Mouse (Mus musculus): Measurements from ENCODE around the gene Plek2. TPM values are rescaled to one million over a fixed set of nuclear protein-coding genes. Genes with fewer than 3 reads are reported as not detected.
A peak's percentile ranks its signal among the peaks of the same experiment; 100 is the strongest.
"Not testable (repeated sequence)": the region's sequence is repeated elsewhere in the genome, so short reads cannot be mapped to it uniquely, and the experiment has no call there.

The Plek2 gene
- total RNA-seq (2021), result under 1 TPM; 0.28 to 0.47 TPM

DNA sequence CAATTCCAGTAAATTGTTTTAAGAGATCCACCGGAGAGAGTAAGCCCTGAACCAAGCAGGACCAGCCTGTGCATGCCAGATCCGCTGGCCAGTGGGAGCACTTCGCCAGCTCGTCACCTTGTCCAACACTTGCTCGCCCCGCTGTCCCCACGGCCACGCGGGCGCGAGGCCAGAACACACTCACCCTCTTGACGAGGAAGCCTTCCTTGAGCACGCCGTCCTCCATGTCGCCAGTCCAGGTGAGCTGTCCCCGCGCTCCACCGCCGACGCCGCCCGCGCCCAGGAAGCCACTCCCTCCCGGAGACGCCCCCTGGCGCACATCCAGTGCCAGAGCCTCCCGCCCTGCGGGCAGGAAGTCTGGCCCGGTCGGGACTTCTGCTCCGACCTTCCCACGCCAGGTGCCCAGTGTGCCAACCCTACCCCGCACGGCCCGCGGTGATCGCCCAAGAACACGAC lies at the start of gene Plek2:
Gene Plek2 (minus strand): TSS at position 258 of the 456 bp plus-strand sequence.
- no peak for DNase-seq (ENCODE audit: low spot score)

DNA sequence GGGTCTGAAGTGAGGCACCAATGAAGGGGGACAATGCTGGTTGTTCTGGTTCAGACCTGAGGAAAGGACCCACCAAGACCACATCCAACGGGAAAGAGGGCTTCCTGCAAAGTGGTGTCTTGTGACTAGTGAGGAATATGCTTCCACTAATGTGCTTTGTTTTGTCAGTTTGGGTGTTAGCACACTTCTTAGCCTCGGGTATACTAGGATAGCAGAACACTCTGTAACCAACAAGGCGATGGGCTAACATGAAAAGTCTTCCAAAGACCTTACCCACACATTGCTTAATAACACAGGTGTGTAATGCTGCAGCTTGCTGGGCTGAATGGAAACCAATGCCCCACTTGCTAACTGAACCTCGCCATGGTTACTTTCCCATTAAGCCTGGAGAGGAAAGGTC lies 49.6 kb upstream of the Plek2 start:
- intact Hi-C loops (cut with DNase I), result no loop called here
- DNase-seq (ENCODE audit: low spot score), result no peak

More for the DNA sequence above, at the start of gene Plek2:
- intact Hi-C loops (cut with DNase I), result no loop called here

DNA sequence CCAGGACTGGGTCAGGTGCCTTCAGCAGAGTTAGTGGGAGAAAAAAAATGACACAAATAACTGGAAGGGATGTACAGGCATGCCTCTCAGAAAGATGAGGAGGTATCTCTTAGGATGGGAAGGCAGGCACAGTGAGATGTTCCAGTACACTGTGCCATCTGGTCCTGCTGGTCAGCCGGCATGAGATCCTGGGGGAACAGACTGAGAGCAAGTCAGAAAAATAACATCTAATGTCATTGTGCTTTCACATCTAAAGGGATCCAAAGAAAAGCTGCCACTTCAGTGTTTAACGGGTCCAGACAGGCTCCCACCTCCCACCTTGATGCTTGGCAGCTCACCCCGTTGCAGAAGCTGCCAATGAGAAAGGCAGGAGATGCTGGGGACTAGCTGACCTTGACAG lies 45.7 kb upstream of the Plek2 start:
- intact Hi-C loops (cut with DNase I), result no loop called here
- no peak for DNase-seq (ENCODE audit: low spot score)

DNA sequence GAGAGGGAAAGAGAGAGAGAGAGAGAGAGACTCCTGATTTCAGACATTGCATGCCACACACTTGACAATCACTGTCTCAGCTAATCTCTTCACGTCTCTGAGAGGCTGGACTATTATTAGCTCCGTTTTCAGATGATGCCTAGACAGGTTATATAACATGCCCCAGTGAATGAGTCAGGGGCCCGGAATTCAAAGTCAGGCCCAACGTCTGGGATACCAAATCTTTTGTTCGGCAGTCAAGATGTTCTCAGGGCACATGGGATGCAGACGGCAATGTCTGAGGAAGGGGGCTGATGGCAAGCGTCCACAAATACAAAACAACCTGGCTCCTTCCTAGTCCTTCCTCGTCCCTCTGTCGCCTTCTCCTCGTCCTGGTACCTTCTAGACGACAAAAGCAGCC lies 45.3 kb upstream of the Plek2 start:
- intact Hi-C loops (cut with DNase I), result no loop called here
- DNase-seq (ENCODE audit: low spot score), result no peak

DNA sequence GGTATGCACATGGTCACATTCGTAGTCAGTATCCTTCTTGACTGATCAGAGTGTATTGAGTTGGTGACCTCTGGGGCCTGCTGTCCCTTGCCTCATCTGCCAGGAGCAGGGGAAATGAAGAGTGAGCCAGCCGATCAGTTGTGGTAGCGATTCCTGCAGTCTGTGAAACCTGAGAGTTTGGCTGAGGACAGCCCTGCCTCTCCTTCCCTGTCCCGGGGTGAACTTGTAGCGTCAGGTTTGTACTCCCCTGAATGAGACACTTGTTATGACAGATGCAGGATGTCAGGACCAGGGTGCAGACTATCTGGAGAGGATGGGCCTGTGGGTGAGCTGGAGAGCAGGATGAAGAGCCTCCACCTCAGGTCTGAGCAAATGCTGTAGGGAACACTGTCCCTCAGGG lies 40.9 kb upstream of the Plek2 start:
- no peak for DNase-seq (ENCODE audit: low spot score)
- intact Hi-C loops (cut with DNase I), result no loop called here

DNA sequence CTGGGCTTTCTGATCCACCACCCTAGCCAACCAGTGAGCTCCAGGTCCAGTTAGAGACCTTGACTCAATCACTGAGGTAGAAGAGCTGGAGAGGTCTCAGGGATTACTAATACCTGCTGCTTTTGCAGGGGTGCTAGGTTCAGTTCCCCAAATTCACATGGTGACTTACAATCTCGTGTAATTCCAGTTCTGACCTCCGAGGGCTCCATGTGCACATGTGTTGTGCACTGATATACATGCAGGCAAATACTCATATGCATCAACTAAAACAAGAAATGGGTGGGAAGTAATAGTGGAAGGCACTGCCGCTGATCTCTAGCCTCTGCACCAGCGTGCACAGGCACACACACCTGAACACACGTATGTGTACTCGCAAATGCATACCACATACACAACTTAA lies 40.4 kb upstream of the Plek2 start:
- intact Hi-C loops (cut with DNase I), result no loop called here
- DNase-seq (ENCODE audit: low spot score), result no peak

DNA sequence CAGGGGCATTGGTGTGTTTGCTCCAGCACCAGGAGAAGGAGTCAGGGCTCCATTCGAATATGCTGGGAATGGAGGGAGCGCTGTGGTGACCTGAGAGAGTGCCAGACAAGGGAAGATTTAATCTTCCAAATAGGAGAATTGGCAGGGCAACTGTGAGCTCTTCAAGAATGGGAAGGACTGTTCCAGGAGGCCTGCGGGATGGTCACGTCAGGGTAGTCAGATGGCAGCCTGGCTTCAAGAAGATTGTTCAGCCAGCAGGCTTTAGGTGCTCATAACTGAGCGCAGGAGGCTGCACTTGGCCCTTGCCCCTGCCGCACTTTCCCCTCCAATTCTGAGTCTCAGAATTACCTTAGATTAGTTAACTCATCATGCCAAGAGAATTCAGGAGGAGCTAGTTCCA lies 36.2 kb upstream of the Plek2 start:
- no peak for DNase-seq (ENCODE audit: low spot score)
- intact Hi-C loops (cut with DNase I), result no loop called here

DNA sequence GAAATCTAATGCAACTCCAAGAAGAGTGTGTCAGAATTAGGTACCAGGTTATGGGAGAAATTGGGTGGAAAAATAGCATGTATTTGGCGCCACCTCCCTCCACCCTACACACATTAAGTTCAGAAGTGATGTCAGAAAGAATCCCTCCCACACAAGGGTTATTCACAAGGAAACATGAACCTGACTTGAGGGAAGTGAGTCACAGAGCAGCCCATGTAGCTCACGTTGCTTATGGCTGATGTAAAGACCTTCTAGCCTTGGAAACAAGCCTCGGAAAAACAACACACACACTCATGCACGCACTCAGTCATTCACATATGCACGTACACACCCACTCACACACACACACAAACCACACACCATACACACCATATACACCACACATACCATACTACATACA lies 33.3 kb upstream of the Plek2 start:
- intact Hi-C loops (cut with DNase I), result no loop called here
- no peak for DNase-seq (ENCODE audit: low spot score)

DNA sequence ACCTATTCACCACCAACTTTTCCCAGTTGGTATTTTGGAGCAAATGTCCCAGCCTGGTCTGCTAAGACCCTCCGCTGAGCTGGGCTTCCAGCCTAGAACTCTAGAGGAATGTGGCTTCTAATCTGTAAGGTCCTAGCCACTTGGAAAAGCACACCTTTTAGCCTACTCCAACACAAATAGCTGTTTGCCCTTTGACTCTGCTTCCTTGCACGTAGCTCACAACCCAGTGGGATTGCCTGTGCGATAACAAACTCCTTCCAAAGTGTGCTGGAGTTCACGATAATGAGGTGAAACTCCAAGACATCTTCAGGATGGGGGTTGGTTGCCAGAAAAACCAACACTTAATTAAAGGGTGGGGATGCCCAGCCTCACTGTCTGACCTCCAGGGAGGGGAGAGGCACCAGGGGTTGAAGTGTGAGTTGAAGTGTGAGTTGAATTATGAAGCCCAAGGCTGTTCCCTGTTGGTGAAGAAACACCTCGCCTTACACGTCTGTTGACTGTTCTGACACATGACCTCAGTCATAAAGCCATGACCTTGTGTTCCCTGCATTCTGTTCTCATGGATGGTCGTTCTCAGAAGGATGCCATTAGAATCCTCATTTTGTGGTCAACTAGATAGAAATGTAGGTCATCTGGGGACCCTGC lies 32.8 kb upstream of the Plek2 start:
- intact Hi-C loops (cut with DNase I), result no loop called here
- DNase-seq (ENCODE audit: low spot score), result no peak

DNA sequence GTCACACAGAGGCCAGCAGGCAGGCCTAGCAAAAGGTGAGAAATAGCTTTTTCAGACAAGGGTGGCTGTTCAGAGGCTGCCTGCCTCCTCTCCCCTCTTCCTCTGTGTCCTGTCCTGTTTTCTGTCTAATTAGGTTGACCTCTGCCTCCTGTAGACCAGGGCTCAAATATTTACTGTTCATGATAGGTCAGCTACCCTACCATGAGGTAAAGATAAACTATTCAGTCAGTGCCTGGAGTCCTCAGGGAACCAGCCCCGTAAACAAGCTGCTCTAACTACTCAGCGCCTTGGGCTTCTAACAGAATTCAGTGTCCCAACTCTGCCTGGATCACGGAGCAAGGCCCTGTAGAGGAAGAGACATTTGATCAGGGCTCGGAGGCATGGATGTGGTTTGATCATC lies 29.7 kb upstream of the Plek2 start:
- intact Hi-C loops (cut with DNase I), result no loop called here
- DNase-seq (ENCODE audit: low spot score), result no peak

DNA sequence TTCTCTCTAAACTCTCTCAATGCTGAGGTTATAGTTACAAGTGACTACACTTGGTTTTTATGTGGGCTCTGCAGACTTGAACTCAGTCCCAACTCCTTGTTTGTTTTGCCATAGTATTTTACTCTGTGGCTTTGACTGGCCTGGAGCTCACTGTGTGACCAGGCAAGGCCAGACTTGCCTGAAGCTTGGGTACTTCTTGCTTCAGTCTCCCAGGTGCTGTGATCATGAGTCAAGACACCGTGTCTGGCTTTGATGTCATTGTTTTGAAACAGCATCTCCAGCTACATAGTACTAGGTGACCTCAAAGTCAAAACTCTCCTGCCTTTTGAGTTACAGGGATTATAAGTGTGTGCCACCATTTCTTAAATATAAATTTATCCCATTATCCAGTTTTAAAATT lies 23.1 kb upstream of the Plek2 start:
- intact Hi-C loops (cut with DNase I), result no loop called here
- no peak for DNase-seq (ENCODE audit: low spot score)

DNA sequence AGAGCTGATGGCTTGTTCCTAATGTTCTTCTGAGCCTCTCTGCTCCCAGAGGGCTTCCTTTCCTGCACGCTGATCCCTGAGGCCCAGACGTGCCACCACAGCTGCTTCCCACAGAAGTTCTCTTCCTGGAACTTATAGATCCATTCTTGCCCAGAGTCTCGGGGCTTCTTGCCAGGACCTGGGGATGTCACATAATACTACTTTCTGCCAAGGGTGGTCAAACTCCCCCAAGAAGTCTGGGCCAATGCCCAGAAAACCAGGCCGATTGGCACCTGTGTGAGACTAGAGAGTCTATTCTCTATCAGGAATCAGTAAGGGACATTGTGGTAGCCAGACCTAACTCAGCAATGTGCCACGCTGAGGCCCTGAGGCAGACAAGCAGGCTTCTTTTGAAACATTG lies 20.5 kb upstream of the Plek2 start:
- intact Hi-C loops (cut with DNase I), result no loop called here
- no peak for DNase-seq (ENCODE audit: low spot score)

DNA sequence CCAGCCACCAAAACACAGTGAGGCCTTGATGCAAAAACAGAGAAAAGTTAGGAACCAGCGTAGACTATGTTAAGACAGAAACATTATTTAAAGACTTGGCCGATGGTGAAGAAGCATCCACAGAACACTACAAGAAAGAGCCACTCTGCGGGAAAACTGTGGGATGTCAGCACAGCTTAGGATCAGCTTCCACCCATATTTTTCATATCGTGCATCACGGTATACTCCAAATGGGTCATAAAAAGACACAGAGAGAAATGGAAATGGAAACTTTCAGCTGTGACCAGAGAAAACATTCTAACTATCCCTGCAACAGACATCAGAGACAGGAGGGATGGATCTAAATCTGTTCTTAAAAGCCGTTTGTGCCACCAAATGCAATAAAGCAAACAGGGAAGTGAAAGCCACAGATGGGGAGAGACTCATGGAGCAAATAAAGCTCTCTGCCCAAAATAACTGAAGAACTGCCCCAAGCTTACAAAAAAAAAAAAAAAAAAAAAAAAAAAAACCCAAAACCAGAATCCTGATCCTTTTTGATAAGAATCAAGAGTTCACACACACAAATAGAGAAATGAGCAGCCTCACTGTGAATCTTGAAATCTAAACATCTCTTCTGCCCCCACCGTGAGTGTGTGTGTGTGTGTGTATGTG lies 16.9 kb upstream of the Plek2 start:
- DNase-seq (ENCODE audit: low spot score), result no peak
- intact Hi-C loops (cut with DNase I), result no loop called here

DNA sequence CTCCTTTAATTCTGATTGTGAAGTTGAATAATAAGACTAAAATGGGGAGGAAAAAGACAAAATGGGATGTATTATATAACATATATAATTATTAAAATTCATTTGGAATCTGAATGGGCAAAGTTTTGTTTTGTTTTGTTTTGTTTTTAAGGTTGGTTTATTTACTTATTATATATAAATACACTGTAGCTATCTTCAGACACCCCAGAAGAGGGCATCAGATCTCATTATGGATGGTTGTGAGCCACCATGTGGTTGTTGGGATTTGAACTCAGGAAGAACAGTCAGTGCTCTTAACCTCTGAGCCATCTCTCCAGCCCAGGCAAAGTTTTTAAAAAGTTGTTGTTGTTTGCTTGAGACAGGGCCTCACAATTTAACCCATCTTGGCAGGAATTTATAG lies 16.2 kb upstream of the Plek2 start:
- intact Hi-C loops (cut with DNase I); DNase-seq (ENCODE audit: low spot score): not testable (repeated sequence)

DNA sequence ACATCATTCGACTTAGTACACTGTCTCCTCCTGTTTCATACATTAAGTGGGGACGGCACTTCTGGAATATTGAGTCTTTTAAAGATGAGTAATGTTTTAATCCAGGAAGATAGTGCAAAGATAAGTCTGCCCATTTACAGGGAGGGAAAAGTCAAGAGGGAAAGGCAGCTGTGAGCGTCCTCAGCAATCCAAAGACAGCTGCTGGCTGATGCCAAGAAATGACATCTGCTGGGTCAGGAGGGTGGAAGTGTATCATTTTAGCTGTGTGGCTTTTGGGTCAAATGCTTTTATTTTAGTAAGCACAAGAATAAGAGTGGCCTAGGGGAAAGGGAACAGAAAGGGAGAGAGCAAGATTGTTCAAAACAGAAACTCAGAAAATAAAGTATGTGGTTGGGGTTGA lies 15.3 kb upstream of the Plek2 start:
- no peak for DNase-seq (ENCODE audit: low spot score)
- intact Hi-C loops (cut with DNase I), result no loop called here

DNA sequence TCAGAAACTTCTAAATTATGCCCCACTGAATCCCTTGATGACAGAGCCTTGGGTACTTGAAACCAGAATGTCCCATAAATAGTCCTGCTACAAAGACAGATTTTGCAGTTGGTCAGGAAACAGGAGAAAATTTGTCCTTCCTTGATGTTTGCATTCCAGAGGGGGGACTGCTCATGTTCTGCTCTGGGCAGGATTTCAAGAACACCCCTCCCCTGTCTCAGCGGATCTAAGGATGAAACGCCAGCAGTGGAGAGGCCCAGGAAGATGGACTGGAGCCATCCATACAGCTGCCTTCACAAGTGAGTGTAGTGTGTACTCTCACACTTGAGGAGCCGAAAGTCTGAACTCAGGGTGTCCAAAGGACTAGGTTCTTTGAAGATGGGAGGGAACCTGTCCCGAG lies 14.7 kb upstream of the Plek2 start:
- intact Hi-C loops (cut with DNase I), result loop anchor here (2.0 kb wide), 1 partner anchor 101 kb away; no protein-coding TSS in a partner anchor
- DNase-seq (ENCODE audit: low spot score), result no peak

DNA sequence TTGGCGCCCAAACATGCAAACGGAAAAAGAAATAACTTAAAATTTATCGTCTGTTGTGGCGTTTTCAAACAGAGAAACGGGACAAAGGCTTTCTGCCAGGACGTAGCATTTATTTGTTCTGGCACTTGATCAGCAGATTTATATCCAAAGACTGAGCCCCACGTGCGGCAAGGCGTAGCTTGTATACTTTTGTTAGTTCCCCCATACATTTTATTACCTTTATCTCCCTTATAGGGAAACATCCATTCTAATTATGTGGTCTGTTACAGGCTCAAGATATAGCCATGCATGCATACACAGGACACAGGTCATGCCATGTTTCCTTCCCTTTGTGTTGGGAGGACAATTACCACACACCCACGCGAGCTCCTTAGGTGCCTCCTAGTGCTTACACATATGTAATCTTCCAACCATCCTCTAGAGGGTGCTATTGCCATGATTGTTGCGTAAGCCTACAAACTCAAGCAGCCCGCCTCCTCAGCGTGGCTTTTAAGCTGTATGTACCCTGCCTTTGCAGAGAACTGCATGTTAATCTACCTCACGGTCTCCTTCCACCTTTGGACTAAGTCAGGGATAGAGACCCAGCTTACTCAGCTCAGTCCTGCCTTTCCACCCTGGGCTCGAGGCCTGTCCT lies 12.4 kb upstream of the Plek2 start:
- intact Hi-C loops (cut with DNase I), result no loop called here
- no peak for DNase-seq (ENCODE audit: low spot score)

DNA sequence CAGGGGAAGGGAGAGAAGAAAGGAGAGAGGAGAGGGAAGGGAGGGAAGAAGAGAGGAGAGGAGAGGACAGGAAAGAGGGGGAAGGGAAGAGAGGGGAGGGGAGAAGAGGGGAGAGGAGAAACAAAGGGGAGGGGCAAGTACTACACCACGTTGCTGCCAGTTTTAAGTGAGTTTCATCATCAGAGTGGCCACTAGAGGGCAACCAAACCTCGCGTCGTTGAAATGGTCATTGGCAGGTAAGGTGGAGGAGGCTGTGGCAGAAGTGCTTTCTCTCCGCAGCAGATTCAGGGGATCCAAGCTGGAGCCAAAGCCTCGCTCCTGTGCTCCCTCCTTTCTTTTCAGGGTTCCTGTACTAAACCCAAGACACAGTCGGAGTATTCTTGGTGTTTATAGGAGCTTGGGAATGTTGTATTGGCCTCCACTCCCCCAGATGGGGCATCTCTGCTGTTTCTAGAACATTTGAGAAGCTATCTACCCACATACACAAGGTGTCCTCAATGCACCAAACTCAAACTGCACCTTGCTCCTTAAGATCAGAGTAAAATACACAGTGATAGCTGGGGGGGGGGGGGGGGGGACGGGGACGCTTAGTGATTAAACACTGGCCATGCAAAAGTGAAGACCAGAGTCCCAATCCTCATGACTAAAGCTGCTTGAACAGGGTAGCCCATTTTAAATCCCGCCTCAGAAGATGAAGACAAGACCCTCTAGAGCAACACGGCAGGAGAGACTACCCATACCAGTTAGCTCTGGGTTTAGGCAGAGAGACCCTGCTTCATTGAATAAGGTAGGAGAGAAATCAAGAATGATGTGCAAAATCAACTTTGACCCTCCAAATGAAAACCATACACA lies 11.7 kb upstream of the Plek2 start:
- peak; percentile 40 for DNase-seq (ENCODE audit: low spot score)
- intact Hi-C loops (cut with DNase I), result loop anchor here (1.0 kb wide), 1 partner anchor 179 kb away; no protein-coding TSS in a partner anchor

DNA sequence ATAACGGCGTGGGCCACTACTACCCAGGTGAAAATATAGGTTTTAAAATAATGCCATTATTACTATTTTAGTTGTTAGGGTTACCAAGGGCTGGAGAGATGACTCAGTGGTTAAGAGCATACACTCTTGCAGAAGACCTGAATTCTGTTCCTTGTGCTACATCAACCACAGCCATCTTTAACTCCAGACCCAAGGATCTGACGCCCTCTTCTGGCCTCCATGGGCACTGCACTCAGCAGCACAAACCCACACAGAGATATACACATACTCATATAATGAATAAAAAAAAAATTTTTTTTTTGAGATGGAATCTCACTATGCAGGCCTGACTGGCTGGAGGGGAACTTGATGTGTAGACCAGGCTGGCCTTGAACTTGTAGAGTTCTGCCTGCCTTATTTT lies 9.5 kb upstream of the Plek2 start:
- intact Hi-C loops (cut with DNase I), result no loop called here
- no peak for DNase-seq (ENCODE audit: low spot score)

DNA sequence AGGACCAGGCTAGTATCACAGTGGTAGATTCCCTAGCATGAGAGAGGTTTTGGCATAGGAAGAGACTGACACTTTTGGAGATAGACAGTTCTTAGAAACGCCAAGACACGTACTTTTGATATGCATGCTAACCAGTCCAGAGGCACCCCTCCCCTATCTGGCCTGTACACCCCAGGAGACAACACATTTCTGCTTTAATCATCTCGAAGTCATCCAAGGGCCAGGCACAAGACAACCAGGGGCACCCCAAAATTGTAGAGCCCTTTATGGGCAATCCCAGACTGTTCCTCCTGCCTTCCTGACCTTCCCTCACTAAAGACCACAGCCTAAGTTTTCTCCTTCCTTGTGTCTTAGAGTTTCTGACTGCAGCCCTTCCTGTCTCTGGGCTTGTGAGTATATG lies 8.8 kb upstream of the Plek2 start:
- intact Hi-C loops (cut with DNase I), result no loop called here
- no peak for DNase-seq (ENCODE audit: low spot score)

DNA sequence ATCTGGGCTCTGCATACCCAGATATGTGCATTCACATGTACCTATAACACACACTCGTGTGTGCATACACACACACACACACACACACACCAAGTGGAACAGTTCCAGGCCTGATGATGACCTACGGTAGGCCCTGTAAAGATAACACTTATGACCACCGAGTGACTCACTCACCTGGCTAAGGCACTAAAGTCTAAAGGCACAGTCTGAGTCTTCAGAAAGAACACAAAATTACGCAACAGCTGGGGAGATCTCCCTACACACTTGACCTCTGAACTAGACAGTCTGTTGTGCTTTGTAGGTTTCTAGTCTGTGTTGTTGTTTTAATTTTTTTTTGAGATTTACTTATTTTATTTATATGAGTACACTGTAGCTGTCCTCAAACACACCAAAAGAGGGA lies 7.7 kb upstream of the Plek2 start:
- DNase-seq (ENCODE audit: low spot score), result no peak
- intact Hi-C loops (cut with DNase I), result no loop called here

Data from heart, postnatal 25 days (tissue).